Mouse (Mus musculus): ENCODE data around the gene Sel1l2.

Sel1l2 gene

DNA sequence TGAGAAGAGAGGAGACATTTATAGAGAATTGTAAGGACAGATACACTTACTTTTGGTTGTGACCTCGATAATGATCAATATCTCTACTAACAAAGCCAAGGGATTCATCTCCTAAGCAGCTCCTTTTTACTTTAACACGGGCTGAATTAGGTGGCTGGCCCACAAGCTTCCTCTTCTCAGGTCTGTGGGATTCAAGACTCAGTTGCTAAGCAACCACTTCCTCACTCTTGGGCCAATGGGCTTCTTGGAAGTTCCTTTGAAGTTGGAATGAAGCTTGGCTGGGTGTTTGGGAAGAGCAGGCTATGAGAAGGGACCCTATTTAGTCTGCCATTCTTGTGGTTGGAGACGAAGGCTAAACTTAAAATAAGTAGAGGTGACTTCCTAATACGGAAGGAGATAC is at the start of gene Sel1l2:
Sel1l2 (minus strand) TSS at position 182 of the 400 bp plus-strand sequence.
- no peak for DNase-seq (ENCODE audit: low read depth, low spot score)

DNA sequence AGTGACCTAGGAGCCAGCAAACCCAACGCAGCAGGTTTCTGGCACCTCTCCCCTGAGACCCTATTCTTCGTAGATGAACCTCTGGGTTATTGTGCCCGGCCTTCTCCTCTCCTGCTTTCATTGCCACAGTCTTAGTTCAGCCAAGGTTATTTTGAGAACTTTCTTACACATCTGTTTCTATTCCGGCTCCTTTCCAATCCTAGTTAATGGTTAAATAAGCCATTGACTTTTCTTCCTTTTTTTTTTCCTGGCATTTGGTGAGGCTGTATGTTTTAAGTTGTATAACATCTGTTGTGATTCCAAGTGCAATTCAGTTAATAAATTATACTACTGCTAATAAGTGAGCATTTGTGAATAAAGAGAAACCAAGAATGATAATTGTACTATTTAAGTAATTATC is 49.6 kb upstream of the Sel1l2 start:
- DNase-seq (ENCODE audit: low read depth, low spot score), result no peak

GRCm38 (mm10) chr2:140427283-140427682 is 37.8 kb upstream of the Sel1l2 start:
- DNase-seq (ENCODE audit: low read depth, low spot score), result peak; percentile 3

- DNase-seq (ENCODE audit: low read depth, low spot score), result no peak
Measured at GRCm38 (mm10) chr2:140425844-140426243, 36.3 kb upstream of the Sel1l2 start.

DNA sequence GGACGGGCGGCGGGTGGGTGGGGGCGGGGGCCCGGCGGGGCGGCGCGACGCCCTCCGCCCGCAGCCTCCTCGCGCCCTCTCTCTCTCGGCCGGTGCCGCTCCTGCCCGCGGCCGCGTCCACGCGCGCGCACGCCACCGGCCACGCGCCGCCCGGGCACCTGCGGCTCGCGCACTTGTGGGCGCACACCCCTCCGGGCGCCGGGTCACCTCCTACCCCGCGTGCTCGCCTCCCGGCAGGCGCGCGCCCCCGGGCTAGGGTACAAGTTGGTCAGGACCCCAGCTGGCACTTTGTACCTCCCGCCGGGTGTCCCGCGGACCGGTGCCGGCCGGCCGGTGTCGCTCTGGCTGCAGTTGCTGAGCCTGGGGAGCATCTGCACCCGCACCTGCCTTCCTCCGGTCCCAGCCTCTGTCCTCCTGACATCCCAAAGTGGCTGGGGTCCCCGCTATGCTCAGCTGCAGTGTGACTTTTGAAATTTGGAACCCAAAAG is 6.3 kb upstream of the Sel1l2 start:
- peak; percentile 13 for DNase-seq (ENCODE audit: low read depth, low spot score)

- DNase-seq (ENCODE audit: low read depth, low spot score), result peak; percentile 91
Measured at GRCm38 (mm10) chr2:140395179-140395578, 5.7 kb upstream of the Sel1l2 start, which contains the start of gene Macrod2. Gene Macrod2, plus strand, starts transcription at chr2:140395309.

- no peak for DNase-seq (ENCODE audit: low read depth, low spot score)
Measured at GRCm38 (mm10) chr2:140364804-140365203, 24.7 kb downstream of the Sel1l2 start.

DNA sequence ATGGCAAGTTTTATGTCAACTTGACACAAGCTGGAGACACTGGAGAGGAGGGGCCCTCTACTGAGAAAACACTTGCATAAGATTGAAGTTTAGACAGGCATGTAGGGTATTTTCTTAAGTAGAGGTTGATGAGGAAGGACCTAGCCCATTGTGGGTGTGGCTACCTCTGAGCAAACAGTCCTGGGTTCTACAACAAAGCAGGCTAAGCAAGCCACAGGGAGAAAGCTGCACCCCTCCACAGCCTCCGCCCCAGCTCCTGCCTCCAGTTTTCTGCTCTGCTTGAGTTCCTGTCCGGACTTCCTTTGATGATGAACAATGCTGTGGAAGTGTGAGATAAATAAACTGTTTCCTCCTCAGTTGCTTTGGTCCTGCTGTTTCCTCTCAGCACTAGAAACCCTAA is 29.6 kb downstream of the Sel1l2 start:
- peak; percentile 9 for DNase-seq (ENCODE audit: low read depth, low spot score)

GRCm38 (mm10) chr2:140342394-140342793 is 47.1 kb downstream of the Sel1l2 start:
- DNase-seq (ENCODE audit: low read depth, low spot score), result no peak

- no peak for DNase-seq (ENCODE audit: low read depth, low spot score)
Measured at GRCm38 (mm10) chr2:140330508-140331306, 58.8 kb downstream of the Sel1l2 start.

- DNase-seq (ENCODE audit: low read depth, low spot score), result no peak
Measured at GRCm38 (mm10) chr2:140302976-140303708, 86.4 kb downstream of the Sel1l2 start.

GRCm38 (mm10) chr2:140297155-140297554 is 92.4 kb downstream of the Sel1l2 start:
- no peak for DNase-seq (ENCODE audit: low read depth, low spot score)

DNA sequence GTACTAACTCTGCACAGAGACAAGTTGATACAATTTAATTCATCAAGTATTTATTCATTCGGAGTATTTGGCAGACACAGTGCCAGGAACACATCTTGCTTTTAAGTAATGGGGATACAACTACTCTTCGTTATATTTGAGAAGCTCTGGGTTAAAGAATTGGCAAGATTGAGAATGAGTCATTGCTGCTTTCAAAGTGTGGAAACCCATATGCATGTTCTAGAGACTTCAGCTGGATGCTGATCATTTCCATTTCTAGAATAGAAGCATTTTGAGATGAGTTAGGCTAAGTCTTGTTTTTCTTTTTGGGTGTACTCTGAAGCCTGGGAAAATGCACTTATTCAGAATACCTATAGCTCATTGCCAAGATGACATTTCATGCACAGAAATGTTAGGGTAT is 95.7 kb downstream of the Sel1l2 start:
- no peak for DNase-seq (ENCODE audit: low read depth, low spot score)

DNA sequence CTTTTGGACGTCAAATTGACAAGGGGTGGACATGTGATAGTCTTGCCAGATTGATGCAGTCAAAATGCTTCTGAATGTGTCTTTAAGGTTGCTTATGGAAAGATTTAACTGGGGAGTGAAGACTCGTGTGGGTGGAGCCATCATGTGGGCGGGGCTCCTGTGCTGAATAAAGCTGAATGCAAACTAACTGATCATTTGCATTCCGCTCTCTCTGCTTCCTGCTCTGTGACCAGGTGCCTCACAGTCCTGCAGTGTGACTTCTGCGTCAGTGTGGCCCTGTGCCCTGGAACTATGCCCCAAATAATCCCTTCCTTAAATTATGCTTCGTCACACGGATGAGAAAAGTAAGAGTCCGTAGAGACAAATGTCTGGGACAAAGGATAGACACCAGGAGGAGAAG is 108.7 kb downstream of the Sel1l2 start:
- DNase-seq (ENCODE audit: low read depth, low spot score), result no peak

DNA sequence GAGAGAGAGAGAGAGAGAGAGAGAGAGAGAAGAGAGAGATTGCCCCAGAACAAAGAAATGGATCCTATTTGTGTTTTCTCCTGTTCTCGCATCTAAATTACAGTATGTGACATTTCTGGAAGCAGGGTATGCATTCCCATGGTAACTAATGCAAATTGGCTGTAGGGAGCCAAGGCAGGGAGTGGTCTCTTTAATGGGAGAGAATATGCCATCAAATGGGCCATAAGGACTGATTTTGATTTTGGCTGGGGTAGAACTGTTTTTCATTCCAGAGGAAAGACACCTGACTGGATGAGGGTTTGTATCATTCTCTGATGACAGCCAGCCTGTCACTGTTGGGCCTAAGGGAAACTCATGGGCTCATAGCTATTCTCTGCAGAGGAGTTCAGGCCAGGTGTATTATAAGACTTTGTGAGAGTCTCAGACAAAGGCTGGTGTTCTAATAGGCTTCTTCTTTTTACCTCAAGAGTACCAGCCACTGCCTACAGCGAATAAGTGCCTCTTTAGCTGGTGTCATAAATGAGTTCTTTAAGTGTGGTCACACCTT is 133.8 kb downstream of the Sel1l2 start:
- DNase-seq (ENCODE audit: low read depth, low spot score), result no peak

- no peak for DNase-seq (ENCODE audit: low read depth, low spot score)
Measured at GRCm38 (mm10) chr2:140254256-140254655, 135.2 kb downstream of the Sel1l2 start.

DNA sequence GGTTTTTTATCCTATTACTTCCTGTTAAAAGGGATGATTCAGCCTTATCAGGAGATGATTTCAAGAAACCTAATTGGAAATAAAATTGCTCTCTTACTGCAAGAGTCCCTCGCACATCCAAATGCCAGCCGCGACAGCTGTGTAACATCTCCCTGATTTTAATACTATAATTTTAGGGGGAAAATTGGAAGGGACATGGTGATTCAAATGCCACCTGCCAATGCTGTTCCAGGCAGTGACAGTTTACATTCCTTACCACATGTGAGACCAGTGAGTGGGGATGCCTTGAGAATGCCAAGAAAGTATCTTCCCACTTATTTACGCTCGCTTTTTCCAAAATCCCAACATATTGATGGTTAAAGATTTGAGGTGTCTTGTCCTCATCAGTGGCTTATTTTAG is 146.4 kb downstream of the Sel1l2 start:
- DNase-seq (ENCODE audit: low read depth, low spot score), result no peak

DNA sequence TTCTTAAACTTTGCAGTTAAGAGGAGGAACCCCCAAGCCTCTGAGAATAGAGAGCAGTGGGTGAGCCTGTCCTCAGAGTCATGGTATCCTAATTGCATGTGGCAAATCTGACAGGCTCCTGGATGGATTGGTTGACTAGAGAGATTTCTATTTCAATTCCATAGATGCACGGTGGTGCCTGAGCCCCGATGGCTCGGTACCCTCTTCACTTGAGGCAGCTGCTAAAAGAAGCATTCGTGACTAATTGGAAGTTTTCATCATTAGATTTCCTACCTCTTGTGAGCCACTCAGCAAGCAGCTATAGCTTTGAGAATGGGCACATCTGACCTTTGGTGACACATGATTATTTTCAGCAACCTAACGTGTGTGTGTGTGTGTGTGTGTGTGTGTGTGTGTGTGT is 147.1 kb downstream of the Sel1l2 start:
- no peak for DNase-seq (ENCODE audit: low read depth, low spot score)

DNA sequence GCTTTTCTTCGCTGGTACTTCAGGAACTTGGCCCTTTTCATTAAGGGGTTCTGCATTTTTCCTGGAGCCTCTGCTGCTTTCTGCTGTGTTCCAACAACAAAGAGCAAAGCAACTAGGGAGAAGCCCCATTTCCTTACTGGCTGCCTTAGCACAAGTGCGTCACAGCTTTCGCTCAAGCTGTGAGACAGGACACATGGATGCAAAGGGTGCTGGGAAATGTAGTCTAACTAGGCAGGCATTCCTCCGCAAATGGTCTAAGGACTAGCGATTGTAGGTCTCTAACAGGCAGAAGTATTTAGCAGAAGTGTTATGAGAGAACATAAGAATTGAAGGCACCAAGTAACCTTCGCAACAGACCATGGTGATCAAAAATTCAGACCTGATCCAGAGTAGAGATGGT is 152.3 kb downstream of the Sel1l2 start:
- no peak for DNase-seq (ENCODE audit: low read depth, low spot score)

DNA sequence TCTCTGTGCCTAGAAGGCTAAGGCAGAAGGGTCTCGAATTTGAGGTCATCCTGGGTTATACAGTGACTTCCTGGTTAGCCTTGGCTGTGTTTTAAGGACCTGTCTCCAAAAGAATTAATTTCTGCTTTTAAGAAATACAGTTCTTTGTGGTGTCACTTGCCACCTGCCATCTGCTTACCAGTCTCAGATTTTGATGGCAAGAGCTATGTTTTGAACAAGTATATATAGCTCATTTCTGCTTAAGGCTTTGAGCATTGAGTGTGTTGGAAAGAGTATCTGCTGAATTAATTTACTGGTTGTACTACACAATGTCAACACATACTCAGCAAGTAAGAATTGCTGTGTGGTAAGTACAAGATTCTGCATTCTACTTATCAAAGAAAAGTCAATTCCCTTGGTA is 159.2 kb downstream of the Sel1l2 start:
- DNase-seq (ENCODE audit: low read depth, low spot score), result no peak

DNA sequence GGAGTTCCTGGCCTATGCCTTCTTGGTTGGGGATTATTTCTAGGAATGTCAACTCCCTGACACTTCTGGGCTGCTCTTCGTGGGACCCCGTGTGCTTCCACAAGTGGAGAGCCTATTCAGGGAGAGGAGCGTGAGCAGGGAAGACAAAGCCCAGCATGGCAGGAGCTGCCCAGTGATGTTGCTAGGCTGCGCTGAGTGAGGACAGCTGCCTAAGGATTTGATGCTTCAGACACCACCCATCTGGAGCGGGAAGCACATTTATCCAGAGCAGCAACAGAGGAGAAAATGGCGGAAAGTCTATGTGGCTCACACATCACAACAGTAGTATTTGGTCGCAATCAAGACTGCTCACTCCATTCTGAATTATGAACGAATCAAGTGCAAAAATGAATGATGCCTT is 169.2 kb downstream of the Sel1l2 start:
- no peak for DNase-seq (ENCODE audit: low read depth, low spot score)

- DNase-seq (ENCODE audit: low read depth, low spot score), result no peak
Measured at GRCm38 (mm10) chr2:140215965-140216364, 173.5 kb downstream of the Sel1l2 start.

Data from WW6 (cell line).